Mouse (Mus musculus): ENCODE data around the gene Tctn1. TPM values are rescaled to one million over a fixed set of nuclear protein-coding genes. Genes with fewer than 3 reads are reported as not detected.
A peak's percentile ranks its signal among the peaks of the same experiment; 100 is the strongest.
"Not testable (repeated sequence)": the region's sequence is repeated elsewhere in the genome, so short reads cannot be mapped to it uniquely, and the experiment has no call there.

Gene Tctn1
- total RNA-seq, 2 experiments from 2014 or later, result 2.5 to 7.6 TPM

DNA sequence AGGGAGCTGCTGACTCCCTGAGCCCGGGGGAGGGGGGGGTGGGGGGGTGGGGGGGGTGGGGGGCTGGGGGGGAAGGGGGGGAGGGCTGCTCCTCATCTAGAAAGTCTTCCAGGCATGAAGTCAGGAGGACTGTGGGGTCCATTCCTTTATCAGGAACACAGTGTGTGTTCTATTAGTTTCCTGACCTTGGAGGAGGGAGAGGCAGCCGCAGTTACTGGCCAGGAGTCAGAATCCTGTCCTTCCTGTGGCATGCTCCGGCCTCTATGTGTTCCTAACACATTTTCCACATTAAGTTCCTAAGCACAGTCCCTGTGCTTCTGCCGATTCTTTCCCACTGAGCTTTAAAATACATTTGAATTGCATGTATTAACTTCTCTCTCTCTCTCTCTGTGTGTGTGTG lies 35.5 kb downstream of the Tctn1 start:
- no peak for ATAC-seq (replicated peaks; ENCODE audit: low FRiP score, low TSS enrichment, poor library complexity, severe bottlenecking)

DNA sequence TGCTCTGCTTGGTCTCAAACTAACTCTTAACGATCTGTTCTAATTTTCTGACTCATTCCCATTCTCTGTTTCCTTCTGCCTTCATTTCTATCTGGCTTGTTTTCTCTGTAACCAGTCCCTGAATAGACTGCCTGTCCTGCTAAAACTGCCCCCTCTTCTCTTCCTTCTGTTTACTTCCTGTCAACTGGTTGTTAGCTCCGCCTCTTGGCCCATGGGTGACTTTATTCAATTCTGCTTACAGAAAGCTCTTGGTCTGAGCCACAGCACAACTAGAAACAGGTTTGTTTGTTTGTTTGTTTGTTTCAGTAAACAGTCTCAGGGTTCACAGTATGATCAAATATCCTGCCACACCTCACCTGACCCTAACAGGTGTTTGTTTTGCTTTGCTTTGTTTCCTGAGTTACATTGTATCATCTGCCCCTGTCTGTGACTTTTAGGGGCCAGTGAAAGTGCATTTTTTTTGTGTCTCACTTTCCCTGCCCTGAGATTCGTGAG lies 35.9 kb downstream of the Tctn1 start:
- ATAC-seq (replicated peaks; ENCODE audit: low FRiP score, low TSS enrichment, poor library complexity, severe bottlenecking), result no peak

DNA sequence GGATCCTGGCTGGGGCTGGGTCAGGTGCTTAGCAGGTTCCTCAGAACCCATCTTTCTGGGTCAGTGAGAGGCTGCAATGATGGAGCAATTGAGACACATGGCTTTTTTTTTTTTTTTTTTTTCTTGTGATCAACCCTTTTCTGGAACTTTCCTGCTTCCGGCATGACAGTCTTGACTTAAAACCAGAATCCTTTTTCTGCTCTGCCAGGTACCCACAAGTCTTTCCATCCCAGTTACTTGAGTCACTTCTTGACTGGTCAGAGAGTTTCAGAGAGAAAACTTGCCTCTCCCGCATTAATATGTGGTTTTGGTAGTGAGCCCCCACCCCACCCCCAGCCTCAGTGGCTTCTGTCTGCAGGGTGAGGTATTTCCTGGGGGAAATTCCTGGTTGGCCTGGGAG lies 40.0 kb downstream of the Tctn1 start:
- no peak for ATAC-seq (replicated peaks; ENCODE audit: low FRiP score, low TSS enrichment, poor library complexity, severe bottlenecking)

DNA sequence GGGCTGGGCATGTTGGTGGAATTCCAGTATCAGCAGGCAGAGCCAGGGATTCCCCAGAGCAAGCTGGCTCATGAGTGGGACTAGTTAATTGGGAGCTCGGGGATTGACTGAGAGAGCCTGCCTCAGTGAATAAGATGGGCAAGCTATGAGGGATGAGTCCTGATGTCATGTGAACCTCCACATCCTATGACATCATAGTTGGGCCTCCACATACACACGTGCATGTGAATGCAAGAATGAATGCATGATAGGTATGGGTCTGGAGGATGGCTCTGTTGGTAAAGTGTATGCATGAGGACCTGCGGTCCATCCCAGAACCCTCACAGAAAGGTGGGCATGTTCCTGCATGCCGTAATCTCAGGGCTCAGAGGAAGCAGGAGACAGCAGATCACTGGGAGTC lies 43.2 kb downstream of the Tctn1 start:
- no peak for ATAC-seq (replicated peaks; ENCODE audit: low FRiP score, low TSS enrichment, poor library complexity, severe bottlenecking)

DNA sequence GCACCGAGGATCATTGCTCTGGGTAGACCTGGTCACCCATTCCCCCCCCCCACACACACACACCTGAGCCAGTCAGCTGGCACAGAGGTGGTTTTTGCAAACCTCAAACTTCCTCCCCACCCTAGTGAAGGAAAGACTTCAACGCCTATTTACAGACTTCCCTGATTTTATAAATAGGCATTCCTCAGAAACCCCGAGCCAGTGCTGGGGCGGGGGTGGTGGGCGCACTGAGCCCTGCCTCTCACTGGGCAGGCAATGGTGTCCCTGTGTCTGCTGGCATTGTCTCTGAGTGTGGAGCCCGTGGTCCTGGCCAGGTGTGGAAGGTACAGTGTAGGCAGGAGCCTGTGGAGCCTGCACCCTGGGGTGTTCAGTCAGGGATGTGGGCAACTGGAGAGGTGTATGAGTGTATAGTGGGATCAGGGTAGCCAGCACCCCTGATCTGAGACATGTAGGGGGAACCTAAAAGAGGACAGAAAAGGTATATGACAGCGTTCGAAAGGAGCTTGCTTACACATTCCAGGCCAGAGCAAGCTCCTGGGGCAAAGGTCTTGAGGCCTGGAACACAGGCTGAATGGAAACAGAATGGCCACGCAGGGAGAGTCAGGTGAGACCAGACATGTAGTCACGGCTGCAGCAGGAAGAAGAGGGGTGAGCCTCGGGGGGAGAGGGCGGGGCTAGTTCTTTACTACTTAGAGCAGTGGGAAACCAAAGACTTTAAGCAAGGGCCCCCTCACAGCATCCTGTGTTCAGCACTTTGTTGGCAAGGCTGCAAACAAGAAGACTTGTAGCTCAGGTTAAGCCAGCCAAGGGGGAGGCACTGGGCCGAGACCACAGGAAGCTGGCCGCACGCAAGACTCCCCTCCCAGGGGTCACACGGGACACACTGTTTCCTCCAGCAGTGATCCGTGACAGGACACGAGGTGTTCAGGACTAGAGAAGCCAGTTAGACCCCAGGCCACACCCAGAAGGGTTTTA lies 44.3 kb downstream of the Tctn1 start:
- ATAC-seq (replicated peaks; ENCODE audit: low FRiP score, low TSS enrichment, poor library complexity, severe bottlenecking), result no peak

DNA sequence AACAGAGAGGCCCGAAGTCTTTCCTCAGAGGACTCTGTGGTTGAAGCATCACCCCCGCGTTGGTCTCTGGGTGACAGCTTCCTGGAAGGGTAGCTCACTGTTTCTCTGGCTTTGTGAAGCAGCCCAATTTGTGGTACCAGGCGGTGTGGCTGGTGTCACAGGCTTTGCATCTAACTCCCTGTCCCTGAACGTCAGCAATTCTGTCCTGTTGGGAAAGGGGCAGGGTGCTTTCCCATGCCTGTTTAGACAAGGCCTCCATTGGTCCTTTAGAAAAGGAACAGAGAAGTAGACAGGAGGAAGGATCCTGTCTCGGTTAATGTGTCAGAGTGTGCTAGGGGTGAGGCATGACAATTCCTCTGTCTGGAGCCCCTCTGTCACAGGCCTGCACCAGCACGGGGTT lies 45.3 kb downstream of the Tctn1 start:
- no peak for ATAC-seq (replicated peaks; ENCODE audit: low FRiP score, low TSS enrichment, poor library complexity, severe bottlenecking)

DNA sequence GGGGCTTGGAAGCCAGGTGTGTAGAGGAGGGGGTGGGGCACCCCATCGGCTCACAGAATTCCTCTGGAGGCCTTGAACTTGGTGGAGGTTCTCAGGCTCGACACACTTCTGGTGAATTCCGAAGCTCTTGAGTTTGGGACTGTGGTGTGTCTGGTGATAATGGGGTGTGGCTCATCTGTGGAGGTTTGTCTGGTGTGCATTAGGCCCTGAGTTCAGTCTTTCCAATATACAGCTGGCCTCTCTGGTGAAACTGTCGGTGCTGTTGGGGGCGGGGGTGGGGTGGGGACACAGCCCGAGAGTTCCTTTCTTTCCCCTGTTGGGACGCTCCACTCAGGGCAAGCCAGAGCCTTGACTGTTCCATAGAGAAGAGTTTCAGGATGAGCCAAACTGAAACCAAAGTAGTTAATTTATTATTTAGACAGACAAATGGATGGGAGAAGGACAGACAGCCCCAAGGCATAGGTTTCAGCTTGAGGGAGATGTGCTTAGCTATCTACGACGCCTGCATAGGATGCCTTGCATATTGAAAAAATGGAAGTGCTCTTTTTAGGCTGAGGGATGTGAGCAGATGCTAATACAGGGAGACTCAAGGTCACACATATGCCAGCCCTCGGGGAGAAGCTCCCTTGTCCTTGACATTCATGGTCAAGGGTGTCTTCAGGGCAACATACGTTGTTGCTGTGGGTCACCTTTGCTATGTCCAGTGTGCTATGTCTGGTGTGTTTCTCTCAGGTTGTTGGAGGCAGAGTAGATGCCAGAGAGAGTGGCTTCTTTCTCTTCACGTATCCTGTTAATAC lies 46.0 kb downstream of the Tctn1 start:
- ATAC-seq (replicated peaks; ENCODE audit: low FRiP score, low TSS enrichment, poor library complexity, severe bottlenecking), result no peak

DNA sequence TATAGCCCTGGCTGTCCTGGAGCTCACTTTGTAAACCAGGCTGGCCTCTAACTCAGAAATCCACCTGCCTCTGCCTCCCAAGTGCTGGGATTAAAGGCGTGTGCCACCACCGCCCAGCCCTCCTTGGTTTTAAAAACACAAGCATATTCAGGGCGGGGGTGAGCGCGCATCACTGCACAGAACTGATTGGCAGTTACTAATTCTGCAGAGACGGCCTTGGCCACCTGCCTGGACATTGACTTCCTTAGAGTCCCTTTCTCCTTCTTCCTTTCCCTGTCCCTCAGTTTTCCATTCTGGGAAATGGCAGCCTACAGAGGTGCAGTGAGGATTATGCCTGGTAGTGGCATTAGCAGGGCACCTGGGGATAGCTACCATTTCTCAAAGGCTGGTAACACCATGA lies 46.6 kb downstream of the Tctn1 start:
- no peak for ATAC-seq (replicated peaks; ENCODE audit: low FRiP score, low TSS enrichment, poor library complexity, severe bottlenecking)

DNA sequence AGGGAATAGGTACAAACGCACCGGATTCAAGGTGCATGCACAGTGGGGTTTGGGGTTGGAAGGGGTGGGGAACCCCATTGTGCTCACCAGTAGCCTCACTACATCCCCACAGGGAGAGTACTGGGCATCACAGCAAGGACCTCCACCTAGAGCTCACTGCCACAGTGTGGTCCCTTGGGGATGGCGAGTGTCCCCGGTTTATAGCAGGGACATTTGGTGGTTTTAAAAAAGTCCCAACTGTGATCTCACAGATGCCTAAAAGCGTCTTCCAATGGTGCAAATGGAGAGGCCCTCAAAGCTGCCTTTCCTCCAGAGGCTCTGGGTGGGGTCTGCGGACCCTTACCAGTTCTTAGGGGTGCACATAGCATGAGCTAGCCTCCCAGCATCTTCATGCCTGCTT lies 50.4 kb downstream of the Tctn1 start:
- no peak for ATAC-seq (replicated peaks; ENCODE audit: low FRiP score, low TSS enrichment, poor library complexity, severe bottlenecking)

DNA sequence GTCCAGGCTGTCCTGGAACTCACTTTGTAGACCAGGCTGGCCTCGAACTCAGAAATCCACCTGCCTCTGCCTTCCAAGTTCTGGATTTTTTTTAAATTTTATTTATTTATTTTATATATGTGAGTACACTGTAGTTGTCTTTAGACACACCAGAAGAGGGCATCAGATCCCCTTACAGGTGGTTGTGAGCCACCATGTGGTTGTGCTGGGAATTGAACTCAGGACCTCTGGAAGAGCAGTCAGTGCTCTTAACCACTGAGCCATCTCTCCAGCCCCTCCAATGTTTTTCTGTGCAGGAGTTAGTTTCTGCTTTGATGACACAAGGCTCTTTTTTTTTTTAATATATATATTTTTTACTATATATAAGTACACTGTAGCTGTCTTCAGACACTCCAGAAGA lies 51.4 kb downstream of the Tctn1 start:
- not testable (repeated sequence) for ATAC-seq (replicated peaks; ENCODE audit: low FRiP score, low TSS enrichment, poor library complexity, severe bottlenecking)

DNA sequence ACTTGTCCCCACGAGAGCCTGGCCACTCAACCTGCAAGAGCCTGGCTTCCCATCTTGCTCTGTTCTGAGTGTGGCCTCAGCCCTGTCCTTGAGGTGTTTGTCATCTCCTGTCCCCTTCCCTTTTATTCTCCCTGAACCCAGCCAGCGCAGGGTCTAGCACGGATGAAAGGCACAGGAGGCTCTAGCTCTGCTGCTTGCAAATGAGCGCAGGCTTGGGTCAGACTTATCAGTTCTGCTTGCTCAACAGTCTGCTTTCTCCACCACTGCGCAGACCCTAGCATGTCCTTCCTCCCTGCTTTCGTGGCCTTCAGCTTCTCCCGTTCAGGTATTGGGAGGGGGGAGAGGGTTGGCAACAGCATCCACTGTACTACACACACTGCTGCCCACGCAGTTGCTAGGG lies 52.1 kb downstream of the Tctn1 start:
- no peak for ATAC-seq (replicated peaks; ENCODE audit: low FRiP score, low TSS enrichment, poor library complexity, severe bottlenecking)

DNA sequence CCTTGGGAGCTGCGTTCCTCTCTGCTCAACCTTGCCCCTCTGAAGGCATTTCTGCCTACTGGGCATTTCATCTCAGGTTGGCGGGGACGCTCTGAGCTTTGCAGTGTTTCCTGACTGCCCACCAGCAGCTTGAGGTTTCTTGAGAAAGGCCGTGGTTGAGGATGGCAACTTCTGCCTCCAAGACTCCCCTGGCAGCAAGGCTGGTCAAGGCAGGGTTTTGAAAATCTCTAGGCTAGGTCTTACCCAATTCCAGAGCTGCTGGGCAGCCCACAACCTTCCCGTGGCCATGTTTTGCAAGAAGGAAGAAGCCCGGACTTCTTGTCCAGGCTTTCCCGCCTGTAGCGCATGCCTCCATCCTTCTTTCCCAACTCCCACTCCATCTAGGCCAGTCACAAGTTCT lies 53.4 kb downstream of the Tctn1 start:
- no peak for ATAC-seq (replicated peaks; ENCODE audit: low FRiP score, low TSS enrichment, poor library complexity, severe bottlenecking)

DNA sequence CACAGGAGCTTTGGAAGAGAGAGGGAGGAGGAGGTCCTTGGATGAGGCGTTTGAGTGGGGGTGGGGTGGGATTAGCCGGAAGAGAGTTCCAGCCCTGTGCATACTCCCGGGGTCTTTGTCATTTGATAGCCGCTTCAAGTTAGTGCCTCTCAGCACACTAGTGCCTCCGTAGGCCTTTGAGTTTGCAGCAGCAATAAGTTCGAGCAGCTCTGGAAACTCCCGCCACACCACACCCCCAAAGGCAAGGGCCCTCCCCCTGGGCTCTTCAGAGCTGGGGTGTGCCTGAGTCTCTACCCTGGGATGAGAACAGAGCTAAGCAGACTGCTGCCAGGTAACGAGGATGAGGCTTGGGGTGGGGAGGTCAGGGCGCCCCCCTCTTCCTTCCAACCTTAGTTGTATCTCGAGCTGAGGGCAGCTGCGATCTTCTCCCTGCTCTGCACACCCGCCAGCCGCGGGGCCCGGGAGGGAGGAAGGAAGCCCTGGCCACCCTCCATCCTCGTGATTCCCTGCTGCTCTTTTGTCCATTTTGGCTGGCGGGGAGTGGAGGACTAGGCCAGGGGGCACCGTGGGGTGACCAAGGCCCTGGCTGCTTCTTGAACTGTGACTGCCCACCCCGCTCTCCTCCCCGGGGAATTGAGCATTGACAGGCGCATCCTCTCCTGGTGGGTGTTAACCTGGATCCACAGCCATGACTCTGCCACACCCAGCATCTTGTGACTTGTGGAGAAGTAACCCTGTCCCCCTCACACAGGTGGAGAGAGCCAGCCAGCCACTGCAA lies 54.5 kb downstream of the Tctn1 start:
- ATAC-seq (replicated peaks; ENCODE audit: low FRiP score, low TSS enrichment, poor library complexity, severe bottlenecking), result peak; percentile 72

DNA sequence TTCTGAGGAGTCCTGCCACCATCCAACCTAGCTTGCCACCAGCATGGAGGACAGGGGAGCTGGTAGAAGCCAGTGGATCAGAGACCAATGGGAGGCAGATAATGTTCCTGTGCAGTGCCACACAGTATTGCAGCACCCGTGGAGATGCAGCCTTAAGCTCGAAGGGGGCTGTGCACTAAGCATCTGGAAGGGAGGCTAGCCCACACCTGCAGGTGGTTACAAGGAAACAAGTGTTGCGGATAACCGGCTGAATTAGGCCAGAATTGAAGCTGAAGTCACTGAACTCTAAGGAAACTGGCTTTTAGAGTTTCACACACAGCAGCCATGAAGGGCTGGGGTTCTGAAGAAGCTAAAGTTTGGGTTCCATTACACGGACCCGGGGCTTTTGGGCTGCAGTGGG lies 55.4 kb downstream of the Tctn1 start:
- ATAC-seq (replicated peaks; ENCODE audit: low FRiP score, low TSS enrichment, poor library complexity, severe bottlenecking), result no peak

DNA sequence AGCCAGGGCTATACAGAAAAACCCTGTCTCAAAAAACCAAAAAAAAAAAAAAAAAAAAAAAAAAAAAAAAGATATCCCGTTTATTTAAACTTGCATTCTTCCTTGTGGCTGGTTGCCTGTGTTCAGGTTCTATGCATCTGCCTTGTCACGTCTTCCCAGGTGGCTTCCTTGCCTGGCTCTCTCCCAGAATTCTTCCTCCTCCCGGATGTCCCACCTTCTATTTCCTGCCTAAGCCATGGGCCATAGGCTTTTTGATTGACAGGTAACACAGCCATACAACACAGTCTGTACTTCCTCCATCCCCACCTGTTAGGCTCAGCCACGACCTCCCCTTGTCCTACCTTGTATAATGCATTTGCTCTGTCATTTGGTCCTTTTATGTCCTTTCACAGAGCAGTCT lies 57.8 kb downstream of the Tctn1 start, which contains the start of gene Hvcn1:
Gene Hvcn1 (plus strand): TSS at position 330 of the 400 bp plus-strand sequence.
- no peak for ATAC-seq (replicated peaks; ENCODE audit: low FRiP score, low TSS enrichment, poor library complexity, severe bottlenecking)

DNA sequence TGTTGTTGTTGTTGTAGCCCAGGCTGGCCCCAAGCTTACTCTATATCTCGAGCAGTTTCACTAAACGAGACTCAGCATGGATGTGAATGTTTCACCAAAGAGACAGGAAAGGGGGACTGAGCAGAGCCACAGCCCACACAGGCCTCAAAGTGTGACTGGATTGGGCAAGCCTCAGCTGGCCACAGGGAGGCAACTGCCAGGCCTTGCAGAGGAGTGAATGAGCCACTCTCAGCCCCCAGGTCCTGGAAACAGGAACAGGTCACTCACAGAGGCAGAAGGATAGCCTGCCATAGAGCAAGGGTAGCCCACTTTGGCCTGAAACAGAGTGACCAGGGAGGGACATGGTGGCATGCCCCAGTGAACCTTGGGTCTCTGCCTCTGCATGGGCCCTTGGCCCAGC lies 60.1 kb downstream of the Tctn1 start:
- no peak for ATAC-seq (replicated peaks; ENCODE audit: low FRiP score, low TSS enrichment, poor library complexity, severe bottlenecking)

DNA sequence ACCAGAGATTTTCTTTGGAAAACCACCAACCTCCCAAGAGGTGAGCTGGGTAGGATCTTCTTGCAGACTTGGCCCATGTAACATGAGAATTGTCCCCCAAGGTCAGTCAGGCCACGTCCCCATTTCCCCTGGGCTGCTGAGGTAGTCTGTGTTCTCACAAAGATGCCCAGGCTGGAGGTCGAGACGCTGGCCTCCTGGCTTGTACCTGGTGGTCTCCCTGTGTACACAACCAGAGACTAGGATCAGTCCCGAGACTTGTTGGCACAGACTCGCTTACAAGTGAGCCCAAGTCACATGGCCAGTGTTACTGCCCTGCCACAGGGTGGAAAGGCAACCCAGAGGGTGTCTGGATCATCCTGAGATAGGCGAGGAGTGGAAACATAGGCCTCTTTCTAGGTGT lies 62.4 kb downstream of the Tctn1 start:
- ATAC-seq (replicated peaks; ENCODE audit: low FRiP score, low TSS enrichment, poor library complexity, severe bottlenecking), result no peak

DNA sequence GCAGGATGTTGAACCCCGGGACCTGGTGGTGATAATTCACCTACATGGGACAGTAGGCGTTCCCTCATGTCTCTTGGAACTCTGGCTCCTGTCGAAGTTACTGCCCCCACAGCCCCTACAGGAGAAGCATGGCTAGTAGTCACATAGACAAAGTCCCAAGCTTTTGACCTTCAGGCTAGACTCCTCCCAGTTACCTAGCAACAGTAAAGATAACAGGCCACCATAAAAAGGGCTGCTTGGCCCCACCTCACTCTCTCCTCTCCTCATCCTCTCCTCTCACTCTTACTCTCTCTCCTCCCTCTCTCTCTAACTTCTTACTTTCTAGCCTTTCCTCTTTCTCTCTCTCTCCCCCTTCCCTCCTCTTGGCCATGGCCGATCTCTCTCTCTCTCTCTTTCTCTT lies 63.4 kb downstream of the Tctn1 start:
- ATAC-seq (replicated peaks; ENCODE audit: low FRiP score, low TSS enrichment, poor library complexity, severe bottlenecking), result no peak

DNA sequence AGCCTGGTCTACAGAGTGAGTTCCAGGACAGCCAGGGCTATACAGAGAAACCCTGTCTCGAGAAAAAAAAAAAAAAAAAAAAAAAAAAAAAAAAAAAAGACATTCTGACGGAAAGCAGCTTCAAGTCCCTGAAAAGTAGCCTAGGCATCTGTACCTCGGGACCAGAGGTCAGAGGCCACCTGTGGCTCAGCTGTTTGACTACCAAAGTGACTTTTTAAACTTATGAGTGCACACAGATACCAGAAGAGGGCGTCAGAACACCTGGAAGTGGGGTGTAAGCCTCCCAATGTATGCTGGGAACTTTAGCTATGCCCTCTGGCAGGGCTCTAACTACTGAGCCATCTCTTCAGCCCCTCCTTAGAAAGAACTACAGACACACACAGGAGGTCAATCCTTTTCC lies 71.9 kb downstream of the Tctn1 start:
- no peak for ATAC-seq (replicated peaks; ENCODE audit: low FRiP score, low TSS enrichment, poor library complexity, severe bottlenecking)

Data from megakaryocyte-erythroid progenitor cell, adult 5-6 weeks (primary cell).